Comparison of ENCODE assay signal across 26 mouse cellular contexts in genomic region chr1:152384589-152384988, GRCm38 (mm10). TPM values are rescaled to one million over a fixed set of nuclear protein-coding genes. Genes with fewer than 3 reads are reported as not detected.
A peak's percentile ranks its signal among the peaks of the same experiment; 100 is the strongest.
DNase-seq lines count a peak whose midpoint lies in the region; ATAC-seq lines count a peak whose summit lies in the region.
"Had no signal": no experiment of that assay in that cellular context is flagged by ENCODE, and none has a peak within 500 bp of the region (broad histone marks: within the 10 kb centered on the region; RNA-seq: fewer than 3 reads in every experiment).

No protein-coding gene starts in this region.

- H3K4me1 ChIP-seq in megakaryocyte, embryonic 14.5 days: peaks cover 9% of the 10 kb centered on the region
- H3K4me1 ChIP-seq in liver, embryonic 16.5 days (ENCODE audit: control insufficient read depth, low read depth, low read length): peaks cover 5% of the 10 kb centered on the region; the same call in 1 of the 2 replicates

- H3K27ac ChIP-seq in liver, embryonic 16.5 days (ENCODE audit: low read length): no peak overlapping the region
- H3K27ac ChIP-seq: embryonic facial prominence, embryonic 10.5 days; embryonic facial prominence, embryonic 13.5 days; gastrocnemius, adult 2 months; heart, adult 2 months; hindbrain, embryonic 12.5 days; hindbrain, embryonic 15.5 days had no signal

- DNase-seq in heart, adult 11 months: peak; percentile 68
- DNase-seq in heart, adult 8-10 months (ENCODE audit: low spot score): no peak
- DNase-seq in gastrocnemius, postnatal 36 days: no peak
- DNase-seq: adrenal gland, adult 8-10 months; adrenal gland, postnatal 25 days; B cell, adult 2 months; cerebellum, adult 11-12 months; cerebellum, adult 8-10 months; cerebellum, postnatal 10 days; cerebellum, postnatal 36 days; embryo, embryonic 11 days; forebrain, postnatal 0 days; gastrocnemius, adult 2 months; gastrocnemius, postnatal 14 days; heart, adult 2 months had no signal

- H3K27me3 ChIP-seq in megakaryocyte, embryonic 14.5 days (replicated peaks): peaks cover 2% of the 10 kb centered on the region
- H3K27me3 ChIP-seq in liver, embryonic 16.5 days (ENCODE audit: control insufficient read depth, insufficient read depth, low read depth, low read length): no peaks in the 10 kb centered on the region
- H3K27me3 ChIP-seq: CH12.LX; embryonic facial prominence, embryonic 13.5 days; hindbrain, embryonic 12.5 days had no signal

- H3K36me3 ChIP-seq in megakaryocyte, embryonic 14.5 days (replicated peaks; ENCODE audit: low read length): peaks cover 26% of the 10 kb centered on the region
- peaks cover 5% of the 10 kb centered on the region; the same call in 1 of the 2 replicates for H3K36me3 ChIP-seq in liver, embryonic 16.5 days (ENCODE audit: control insufficient read depth, insufficient read depth)
- H3K36me3 ChIP-seq: hindbrain, embryonic 12.5 days had no signal

- H3K4me2 ChIP-seq in liver, embryonic 16.5 days (ENCODE audit: low read depth, low read length): 0 out of 2 replicates have a peak overlapping the region, but pooled peaks have one; percentile 6
- H3K4me2 ChIP-seq: embryonic facial prominence, embryonic 13.5 days; hindbrain, embryonic 12.5 days; hindbrain, embryonic 15.5 days had no signal

- no peaks in the 10 kb centered on the region for H3K9me3 ChIP-seq in megakaryocyte, embryonic 14.5 days
- no peaks in the 10 kb centered on the region for H3K9me3 ChIP-seq in liver, embryonic 16.5 days (replicated peaks; ENCODE audit: control insufficient read depth, low read length)
- H3K9me3 ChIP-seq: embryonic facial prominence, embryonic 10.5 days; embryonic facial prominence, embryonic 13.5 days; hindbrain, embryonic 12.5 days; hindbrain, embryonic 15.5 days had no signal

- peak overlapping the region; percentile 53 for H3K4me3 ChIP-seq in megakaryocyte, embryonic 14.5 days (replicated peaks)
- no peak overlapping the region for H3K4me3 ChIP-seq in liver, embryonic 16.5 days (ENCODE audit: low read depth, low read length)
- H3K4me3 ChIP-seq: embryonic facial prominence, embryonic 10.5 days; embryonic facial prominence, embryonic 13.5 days; gastrocnemius, adult 2 months; heart, adult 2 months; hindbrain, embryonic 12.5 days; hindbrain, embryonic 15.5 days had no signal

- intact Hi-C loops in gastrocnemius, postnatal 36 days (cut with DNase I): no loop called here

- H3K9ac ChIP-seq in liver, embryonic 16.5 days (ENCODE audit: low read depth, low read length): no peak overlapping the region
- H3K9ac ChIP-seq: embryonic facial prominence, embryonic 13.5 days; forebrain, postnatal 0 days; hindbrain, embryonic 12.5 days; hindbrain, embryonic 15.5 days had no signal

- no peak for ATAC-seq in megakaryocyte, adult 5-6 weeks (ENCODE audit: poor library complexity, severe bottlenecking)
- no peak for ATAC-seq in liver, embryonic 16.5 days (ENCODE audit: low read depth)
- ATAC-seq: activated CD4-positive, CD25-positive, alpha-beta regulatory T cell, adult 4 months; forebrain, embryonic 14.5 days; forebrain, postnatal 0 days had no signal

- WGBS in liver, embryonic 16.5 days (ENCODE audit: insufficient replicate concordance): 74% methylated on average over 1 of the region's 1 CpGs

RNA-seq across cellular contexts. Expression of gene Tsen15, which starts 1.9 kb away (rescaled TPM):
- total RNA-seq in heart, adult 8-10 months (2022): 10 to 100 TPM; 17.3 to 23.2 (median 20.7) TPM
- polyA plus RNA-seq in megakaryocyte, embryonic 14.5 days (2012; ENCODE audit: insufficient read depth, low replicate concordance): 27.0 and 43.7 TPM in 2 replicates
- total RNA-seq in megakaryocyte, adult 5-6 weeks (2015): 16.9 and 24.7 TPM in 2 replicates
- total RNA-seq in megakaryocyte, adult 5-6 weeks (2017): 13.0 and 18.7 TPM in 2 replicates
- 17.6 and 19.5 TPM in 2 replicates for polyA plus RNA-seq in liver, embryonic 16.5 days (2015; fragmentation: Nextera tagmentation; extraction: Ambion mirVana)
- 10 to 100 TPM; 11.9 to 13.7 TPM for total RNA-seq in gastrocnemius, postnatal 36 days (2021)

RNA-seq across cellular contexts. Expression of gene Colgalt2, which starts 15.0 kb away (rescaled TPM):
- total RNA-seq in heart, adult 8-10 months (2022): 1 to 10 TPM; 2.6 to 3.2 (median 2.7) TPM
- polyA plus RNA-seq in megakaryocyte, embryonic 14.5 days (2012; ENCODE audit: insufficient read depth, low replicate concordance): 0.06 TPM in 1 of 2 replicates, not detected in the other
- total RNA-seq in megakaryocyte, adult 5-6 weeks (2015): not detected in 2 replicates
- not detected in 2 replicates for total RNA-seq in megakaryocyte, adult 5-6 weeks (2017)
- polyA plus RNA-seq in liver, embryonic 16.5 days (2015; fragmentation: Nextera tagmentation; extraction: Ambion mirVana): 0.33 and 0.37 TPM in 2 replicates
- total RNA-seq in gastrocnemius, postnatal 36 days (2021): 1 to 10 TPM; 2.0 to 2.2 TPM
- total RNA-seq: CH12.LX; hematopoietic stem cell, adult 5-6 weeks had no signal
- polyA plus RNA-seq: activated CD4-positive, CD25-positive, alpha-beta regulatory T cell, adult 4 months had no signal
